Mouse (Mus musculus): ENCODE measurements at regions not wholly inside any gene's neighbourhood (a gene's known extent, or its start where the extent isn't known, plus 50 kb on each side); places are given as distances from the start of the nearest gene placed in this dataset.
A peak's percentile ranks its signal among the peaks of the same experiment; 100 is the strongest.

DNA sequence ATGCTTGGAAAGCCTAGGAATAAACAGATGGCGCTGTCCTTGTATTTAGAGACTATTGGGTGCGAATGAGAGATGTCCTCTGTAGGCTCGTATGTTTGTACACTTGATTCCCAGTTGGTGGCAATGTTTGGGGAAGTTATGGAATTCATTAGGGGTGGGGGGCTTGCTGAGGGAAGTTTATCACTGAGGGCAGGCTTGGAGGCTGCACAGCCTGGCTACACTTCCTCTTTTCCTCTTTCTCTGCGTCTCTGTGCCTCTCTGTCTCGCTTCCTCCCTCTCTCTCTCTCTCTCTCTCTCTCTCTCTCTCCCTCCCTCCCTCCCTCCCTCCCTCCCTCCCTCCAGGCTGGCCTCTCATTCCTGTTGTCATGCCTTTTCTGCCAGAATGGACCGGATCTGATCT lies 104.2 kb upstream of the Arid2 start:
- 84% methylated on average over 6 of the region's 6 CpGs for WGBS

DNA sequence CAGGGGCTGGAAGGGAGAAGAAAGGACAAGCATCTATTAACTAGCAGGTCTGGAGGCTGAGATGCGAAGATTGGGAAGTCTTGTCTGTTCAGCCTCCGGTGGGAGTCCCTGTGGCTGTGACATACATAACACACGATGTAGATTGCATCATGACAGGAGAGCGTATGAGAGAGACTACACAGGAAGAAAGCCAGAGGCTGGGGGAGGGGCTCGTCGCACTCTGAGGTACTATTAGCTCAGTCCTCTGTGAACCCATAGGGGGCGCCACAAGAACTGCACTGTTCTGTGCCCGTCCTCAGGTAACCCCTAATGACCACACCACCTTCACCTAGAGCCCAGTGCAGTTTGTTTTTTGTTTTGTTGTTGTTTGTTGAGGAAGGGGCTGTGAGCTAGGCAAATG lies 102.7 kb upstream of the Arid2 start:
- H3K9me3 ChIP-seq (replicated peaks; ENCODE audit: control insufficient read depth, low read length): no peaks in the 10 kb centered on the region
- WGBS: 73% methylated on average over 8 of the region's 8 CpGs
- no peak for ATAC-seq

More for the DNA sequence above, 104.2 kb upstream of the Arid2 start:
- no peak for DNase-seq (ENCODE audit: low spot score)
- ATAC-seq: no peak
- Histone ChIP-seq H3K36me3 (ENCODE audit: control insufficient read depth, insufficient read depth, low read length) (no peaks in the 10 kb centered on the region), H3K27ac (ENCODE audit: low read depth, low read length) (no peak overlapping the region), H3K4me2 (ENCODE audit: low read length) (no peak overlapping the region), H3K27me3 (replicated peaks; ENCODE audit: control insufficient read depth, insufficient read depth, low read length) (no peaks in the 10 kb centered on the region), H3K9me3 (replicated peaks; ENCODE audit: control insufficient read depth, low read length) (no peaks in the 10 kb centered on the region), H3K4me3 (ENCODE audit: low read depth, low read length) (no peak overlapping the region), H3K4me1 (ENCODE audit: control insufficient read depth, insufficient read depth, low read length) (peaks cover 5% of the 10 kb centered on the region; the same call in 1 of the 2 replicates), H3K9ac (ENCODE audit: low read length) (no peak overlapping the region)

DNA sequence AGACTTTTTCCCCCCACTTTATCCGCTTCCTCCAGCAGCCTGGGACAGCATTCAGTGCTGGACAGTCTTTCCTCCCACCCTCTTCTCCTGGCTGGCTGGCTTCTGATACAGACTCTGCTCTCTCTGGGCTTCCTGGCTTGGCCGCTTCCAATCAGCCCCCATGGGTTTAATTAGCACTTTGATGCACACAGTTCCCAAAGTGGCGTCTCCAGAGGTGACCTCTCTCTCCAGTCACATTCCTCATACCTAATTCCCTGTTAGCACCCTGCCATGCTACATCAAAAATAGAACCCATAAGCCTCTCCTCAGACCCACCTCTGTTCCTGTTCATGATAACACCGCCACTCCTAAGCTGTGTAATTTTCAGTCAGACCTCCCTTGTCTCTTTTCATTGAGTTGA lies 101.9 kb upstream of the Arid2 start:
- H3K27me3 ChIP-seq (replicated peaks; ENCODE audit: control insufficient read depth, insufficient read depth, low read length): no peaks in the 10 kb centered on the region
- no peak overlapping the region for H3K9ac ChIP-seq (ENCODE audit: low read length)
- no peaks in the 10 kb centered on the region for H3K36me3 ChIP-seq (ENCODE audit: control insufficient read depth, insufficient read depth, low read length)
- H3K4me2 ChIP-seq (ENCODE audit: low read length): no peak overlapping the region
- no peak for DNase-seq (ENCODE audit: low spot score)
- 20% methylated on average over 4 of the region's 4 CpGs for WGBS
- H3K9me3 ChIP-seq (replicated peaks; ENCODE audit: control insufficient read depth, low read length): no peaks in the 10 kb centered on the region
- H3K4me3 ChIP-seq (ENCODE audit: low read depth, low read length): no peak overlapping the region
- no peak for ATAC-seq
- no peaks in the 10 kb centered on the region for H3K4me1 ChIP-seq (ENCODE audit: control insufficient read depth, insufficient read depth, low read length)
- no peak overlapping the region for H3K27ac ChIP-seq (ENCODE audit: low read depth, low read length)

More for the DNA sequence above, 102.7 kb upstream of the Arid2 start:
- H3K4me3 ChIP-seq (ENCODE audit: low read depth, low read length): no peak overlapping the region
- no peaks in the 10 kb centered on the region for H3K27me3 ChIP-seq (replicated peaks; ENCODE audit: control insufficient read depth, insufficient read depth, low read length)
- no peaks in the 10 kb centered on the region for H3K4me1 ChIP-seq (ENCODE audit: control insufficient read depth, insufficient read depth, low read length)
- DNase-seq (ENCODE audit: low spot score): no peak
- H3K4me2 ChIP-seq (ENCODE audit: low read length): no peak overlapping the region
- no peak overlapping the region for H3K9ac ChIP-seq (ENCODE audit: low read length)
- no peaks in the 10 kb centered on the region for H3K36me3 ChIP-seq (ENCODE audit: control insufficient read depth, insufficient read depth, low read length)
- no peak overlapping the region for H3K27ac ChIP-seq (ENCODE audit: low read depth, low read length)

DNA sequence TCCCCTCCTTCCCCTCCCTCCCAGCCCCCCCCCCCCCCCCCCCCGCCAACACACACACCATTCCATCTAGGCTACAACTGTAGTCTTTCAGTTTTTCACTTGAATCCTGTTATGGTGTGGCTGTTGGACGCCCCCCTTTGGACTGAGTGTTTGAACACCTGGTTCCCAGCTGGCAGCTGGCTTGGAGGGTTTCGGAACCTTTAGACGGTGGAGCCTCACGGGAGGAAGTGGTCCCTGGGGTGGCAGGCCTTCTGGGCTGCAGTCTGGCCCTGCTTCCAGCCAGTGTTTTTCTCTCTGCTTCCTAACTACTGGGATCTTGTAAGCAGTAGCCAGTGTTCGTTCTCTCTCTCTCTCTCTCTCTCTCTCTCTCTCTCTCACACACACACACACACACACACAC lies 101.4 kb upstream of the Arid2 start:
- Histone ChIP-seq H3K4me2 (ENCODE audit: low read length) (no peak overlapping the region), H3K9ac (ENCODE audit: low read length) (no peak overlapping the region), H3K4me1 (ENCODE audit: control insufficient read depth, insufficient read depth, low read length) (no peaks in the 10 kb centered on the region), H3K27me3 (replicated peaks; ENCODE audit: control insufficient read depth, insufficient read depth, low read length) (no peaks in the 10 kb centered on the region), H3K27ac (ENCODE audit: low read depth, low read length) (no peak overlapping the region), H3K36me3 (ENCODE audit: control insufficient read depth, insufficient read depth, low read length) (no peaks in the 10 kb centered on the region), H3K4me3 (ENCODE audit: low read depth, low read length) (no peak overlapping the region), H3K9me3 (replicated peaks; ENCODE audit: control insufficient read depth, low read length) (no peaks in the 10 kb centered on the region)
- DNase-seq (ENCODE audit: low spot score) (no peak), ATAC-seq (no peak)
- WGBS: 34% methylated on average over 5 of the region's 6 CpGs

DNA sequence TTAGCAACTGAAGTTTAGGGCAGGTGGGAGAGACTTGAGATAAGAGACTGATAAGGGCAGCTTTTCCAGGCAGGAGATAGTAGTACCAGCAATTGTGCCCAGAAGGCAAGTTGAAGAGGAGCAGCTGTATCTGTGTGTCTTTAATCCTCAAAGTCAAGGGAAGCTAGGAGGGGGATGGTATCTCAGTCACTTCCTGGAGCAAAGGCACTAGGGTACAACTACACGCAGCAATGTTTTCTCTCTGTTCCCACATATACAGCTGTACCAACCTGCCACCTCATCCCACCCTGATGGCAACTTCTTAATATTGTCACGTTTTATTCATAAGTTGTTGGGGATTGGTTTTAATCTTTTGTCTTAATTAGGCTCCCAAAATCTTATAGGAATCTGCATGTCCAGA lies 97.8 kb upstream of the Arid2 start:
- Histone ChIP-seq H3K36me3 (ENCODE audit: control insufficient read depth, insufficient read depth, low read length) (no peaks in the 10 kb centered on the region), H3K4me1 (ENCODE audit: control insufficient read depth, insufficient read depth, low read length) (no peaks in the 10 kb centered on the region), H3K4me2 (ENCODE audit: low read length) (no peak overlapping the region), H3K9ac (ENCODE audit: low read length) (no peak overlapping the region), H3K27me3 (replicated peaks; ENCODE audit: control insufficient read depth, insufficient read depth, low read length) (no peaks in the 10 kb centered on the region), H3K4me3 (ENCODE audit: low read depth, low read length) (no peak overlapping the region), H3K27ac (ENCODE audit: low read depth, low read length) (no peak overlapping the region), H3K9me3 (replicated peaks; ENCODE audit: control insufficient read depth, low read length) (no peaks in the 10 kb centered on the region)
- ATAC-seq (no peak), DNase-seq (ENCODE audit: low spot score) (no peak)
- WGBS: 84% methylated on average over 2 of the region's 2 CpGs

DNA sequence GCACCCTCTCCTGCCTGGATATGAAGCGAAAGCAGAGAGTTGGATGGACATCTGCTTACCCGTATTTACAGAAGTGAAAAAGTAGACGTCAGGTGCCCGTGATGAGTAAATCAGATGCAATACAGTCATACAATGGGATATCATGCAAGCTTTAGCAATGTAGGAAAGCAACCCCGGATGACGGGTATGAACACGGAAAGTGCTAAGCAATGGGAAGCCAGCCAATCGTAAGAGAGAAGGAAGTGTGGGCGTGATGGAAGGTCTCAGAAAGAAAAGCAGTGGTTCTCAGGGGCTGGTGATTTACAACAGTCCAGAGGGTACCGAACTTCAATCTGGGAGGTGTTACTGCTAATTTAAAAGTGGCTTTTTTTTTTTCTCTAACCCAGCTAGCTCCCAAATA lies 89.9 kb upstream of the Arid2 start:
- H3K9me3 ChIP-seq (replicated peaks; ENCODE audit: control insufficient read depth, low read length): no peaks in the 10 kb centered on the region
- H3K27ac ChIP-seq (ENCODE audit: low read depth, low read length): no peak overlapping the region
- H3K4me1 ChIP-seq (ENCODE audit: control insufficient read depth, insufficient read depth, low read length): 0 out of 2 replicates have a peak, but pooled peaks cover 3% of the 10 kb centered on the region
- no peak overlapping the region for H3K4me2 ChIP-seq (ENCODE audit: low read length)
- 83% methylated on average over 10 of the region's 10 CpGs for WGBS
- DNase-seq (ENCODE audit: low spot score) (no peak), ATAC-seq (no peak)
- H3K27me3 ChIP-seq (replicated peaks; ENCODE audit: control insufficient read depth, insufficient read depth, low read length): no peaks in the 10 kb centered on the region
- no peaks in the 10 kb centered on the region for H3K36me3 ChIP-seq (ENCODE audit: control insufficient read depth, insufficient read depth, low read length)
- no peak overlapping the region for H3K9ac ChIP-seq (ENCODE audit: low read length)
- no peak overlapping the region for H3K4me3 ChIP-seq (ENCODE audit: low read depth, low read length)

DNA sequence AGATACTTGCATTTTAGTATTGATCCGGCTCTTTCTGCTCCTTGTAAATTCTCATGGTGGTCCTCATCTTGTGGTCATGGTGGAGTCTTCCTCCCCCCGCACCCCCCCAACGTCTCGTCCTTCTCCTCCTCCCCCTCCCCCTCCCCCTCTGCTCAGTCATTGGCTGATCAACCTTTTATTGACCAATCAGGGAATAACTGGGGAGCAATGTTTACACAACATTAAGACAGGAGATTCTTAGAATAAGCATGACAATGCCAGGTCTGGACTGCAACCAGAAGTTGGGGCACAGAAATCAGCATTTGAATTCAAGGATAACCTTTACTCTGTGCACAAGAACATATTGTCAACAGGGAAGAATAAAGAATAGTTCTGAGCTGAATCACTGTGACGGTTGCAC lies 89.4 kb upstream of the Arid2 start:
- no peak overlapping the region for H3K4me3 ChIP-seq (ENCODE audit: low read depth, low read length)
- no peaks in the 10 kb centered on the region for H3K36me3 ChIP-seq (ENCODE audit: control insufficient read depth, insufficient read depth, low read length)
- no peak overlapping the region for H3K9ac ChIP-seq (ENCODE audit: low read length)
- 0 out of 2 replicates have a peak, but pooled peaks cover 3% of the 10 kb centered on the region for H3K4me1 ChIP-seq (ENCODE audit: control insufficient read depth, insufficient read depth, low read length)
- H3K9me3 ChIP-seq (replicated peaks; ENCODE audit: control insufficient read depth, low read length): no peaks in the 10 kb centered on the region
- ATAC-seq (no peak), DNase-seq (ENCODE audit: low spot score) (no peak)
- H3K27ac ChIP-seq (ENCODE audit: low read depth, low read length): no peak overlapping the region
- H3K4me2 ChIP-seq (ENCODE audit: low read length): no peak overlapping the region
- H3K27me3 ChIP-seq (replicated peaks; ENCODE audit: control insufficient read depth, insufficient read depth, low read length): no peaks in the 10 kb centered on the region
- 51% methylated on average over 5 of the region's 5 CpGs for WGBS

DNA sequence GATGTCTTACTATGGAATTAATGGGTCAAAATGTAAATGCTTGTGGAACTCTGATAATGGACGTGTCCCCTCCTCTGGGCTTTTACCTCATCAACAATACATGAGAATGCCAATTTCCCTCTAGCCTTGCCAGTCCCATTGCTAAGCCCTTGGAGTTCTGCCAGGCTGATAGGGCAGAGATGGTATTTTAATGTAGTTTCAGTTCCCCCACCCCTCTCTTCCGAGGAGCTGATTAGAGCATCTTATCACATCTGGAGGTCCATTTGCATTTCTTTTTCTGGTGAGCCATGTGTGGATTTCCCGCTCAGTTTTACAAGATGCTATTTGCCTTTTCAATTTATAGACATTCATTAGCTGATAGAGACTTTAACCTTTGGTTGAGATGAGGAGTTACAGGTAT lies 86.0 kb upstream of the Arid2 start:
- no peak for ATAC-seq
- 0 out of 2 replicates have a peak, but pooled peaks cover 3% of the 10 kb centered on the region for H3K4me1 ChIP-seq (ENCODE audit: control insufficient read depth, insufficient read depth, low read length)
- H3K36me3 ChIP-seq (ENCODE audit: control insufficient read depth, insufficient read depth, low read length): no peaks in the 10 kb centered on the region
- H3K4me3 ChIP-seq (ENCODE audit: low read depth, low read length): no peak overlapping the region
- WGBS: 39% methylated on average over 3 of the region's 3 CpGs
- H3K9ac ChIP-seq (ENCODE audit: low read length): no peak overlapping the region
- no peaks in the 10 kb centered on the region for H3K27me3 ChIP-seq (replicated peaks; ENCODE audit: control insufficient read depth, insufficient read depth, low read length)
- peak; percentile 50 for DNase-seq (ENCODE audit: low spot score)
- H3K4me2 ChIP-seq (ENCODE audit: low read length): no peak overlapping the region
- H3K9me3 ChIP-seq (replicated peaks; ENCODE audit: control insufficient read depth, low read length): no peaks in the 10 kb centered on the region
- H3K27ac ChIP-seq (ENCODE audit: low read depth, low read length): no peak overlapping the region

DNA sequence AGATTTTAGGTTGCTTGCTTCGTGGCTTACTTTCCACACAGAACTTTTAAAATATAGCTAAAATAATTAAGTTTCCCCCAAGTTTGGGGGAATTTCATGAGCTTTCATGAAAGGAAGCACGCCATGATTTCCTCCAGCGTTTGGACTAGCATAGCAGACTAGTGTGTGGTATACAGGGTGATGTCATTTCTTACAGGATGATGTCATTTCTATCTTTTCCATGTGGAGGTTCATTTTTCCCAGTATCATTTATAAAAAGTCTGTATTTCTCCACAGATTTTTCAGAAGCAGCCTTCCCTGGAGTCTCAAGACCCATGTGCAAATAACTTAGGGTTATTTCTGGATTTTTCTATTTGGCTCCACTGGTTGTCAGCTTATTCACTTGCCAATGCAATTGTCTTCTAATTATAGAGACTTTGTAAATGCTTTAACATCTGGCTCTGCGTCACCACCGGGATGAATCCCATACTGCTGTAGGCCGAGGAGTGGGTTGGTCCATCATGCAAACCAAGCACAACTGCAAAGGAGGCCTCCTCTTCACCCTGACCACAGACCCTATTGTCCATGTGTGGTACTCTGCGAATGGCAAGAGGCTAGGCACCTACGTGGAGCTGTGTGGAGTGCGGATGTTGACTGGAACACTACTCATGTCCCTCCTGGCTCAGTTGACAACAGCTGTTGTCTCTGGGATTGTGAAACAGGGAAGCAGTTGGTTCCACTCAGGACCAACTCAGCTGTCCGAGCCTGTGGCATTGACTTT lies 85.4 kb upstream of the Arid2 start:
- no peak overlapping the region for H3K4me3 ChIP-seq (ENCODE audit: low read depth, low read length)
- H3K27me3 ChIP-seq (replicated peaks; ENCODE audit: control insufficient read depth, insufficient read depth, low read length): no peaks in the 10 kb centered on the region
- H3K4me1 ChIP-seq (ENCODE audit: control insufficient read depth, insufficient read depth, low read length): 0 out of 2 replicates have a peak, but pooled peaks cover 3% of the 10 kb centered on the region
- 91% methylated on average over 10 of the region's 10 CpGs for WGBS
- no peak overlapping the region for H3K9ac ChIP-seq (ENCODE audit: low read length)
- ATAC-seq (no peak), DNase-seq (ENCODE audit: low spot score) (no peak)
- H3K27ac ChIP-seq (ENCODE audit: low read depth, low read length): no peak overlapping the region
- H3K4me2 ChIP-seq (ENCODE audit: low read length): no peak overlapping the region
- no peaks in the 10 kb centered on the region for H3K9me3 ChIP-seq (replicated peaks; ENCODE audit: control insufficient read depth, low read length)
- H3K36me3 ChIP-seq (ENCODE audit: control insufficient read depth, insufficient read depth, low read length): no peaks in the 10 kb centered on the region
